Mouse (Mus musculus): Measurements from ENCODE around the gene Plekhg2. TPM values are rescaled to one million over a fixed set of nuclear protein-coding genes. Genes with fewer than 3 reads are reported as not detected.
A peak's percentile ranks its signal among the peaks of the same experiment; 100 is the strongest.

The Plekhg2 gene
- polyA plus RNA-seq, 1 experiment, result 4.3 TPM

- peaks cover 12% of the 10 kb centered on the region for H3K4me1 ChIP-seq (ENCODE audit: control insufficient read depth, insufficient read depth, low read length)
- H3K27ac ChIP-seq (ENCODE audit: insufficient read depth, low read length), result no peak overlapping the region
- H3K27me3 ChIP-seq (ENCODE audit: control insufficient read depth, insufficient read depth, low read length), result no peaks in the 10 kb centered on the region
- 12% methylated on average over 4 of the region's 4 CpGs for WGBS
- peak; percentile 60 to 71 for DNase-seq
- no peak overlapping the region for H3K4me3 ChIP-seq (replicated peaks; ENCODE audit: insufficient read depth, low read depth, low read length)
- TF ChIP-seq POLR2A (IDR thresholded peaks at IDR 0.05; ENCODE audit: borderline replicate concordance, insufficient read depth, low read length), result no peak
- peak; percentile 87 for TF ChIP-seq CTCF (IDR thresholded peaks at IDR 0.05; ENCODE audit: borderline replicate concordance, insufficient read depth, low read depth, low read length)
Measured at GRCm38 (mm10) chr7:28386462-28386861, 14.1 kb upstream of the Plekhg2 start.

- Histone ChIP-seq H3K4me3 (replicated peaks; ENCODE audit: insufficient read depth, low read depth, low read length) (no peak overlapping the region), H3K4me1 (ENCODE audit: control insufficient read depth, insufficient read depth, low read length) (peaks cover 13% of the 10 kb centered on the region), H3K27me3 (ENCODE audit: control insufficient read depth, insufficient read depth, low read length) (no peaks in the 10 kb centered on the region), H3K27ac (ENCODE audit: insufficient read depth, low read length) (no peak overlapping the region)
- 90% methylated on average over 7 of the region's 7 CpGs for WGBS
- DNase-seq, result no peak
- TF ChIP-seq POLR2A (IDR thresholded peaks at IDR 0.05; ENCODE audit: borderline replicate concordance, insufficient read depth, low read length) (no peak), CTCF (IDR thresholded peaks at IDR 0.05; ENCODE audit: borderline replicate concordance, insufficient read depth, low read depth, low read length) (no peak)
Measured at GRCm38 (mm10) chr7:28386007-28386406, 13.6 kb upstream of the Plekhg2 start.

GRCm38 (mm10) chr7:28385196-28385595, 12.8 kb upstream of the Plekhg2 start:
- Histone ChIP-seq H3K27ac (ENCODE audit: insufficient read depth, low read length) (no peak overlapping the region), H3K4me1 (ENCODE audit: control insufficient read depth, insufficient read depth, low read length) (peaks cover 13% of the 10 kb centered on the region), H3K27me3 (ENCODE audit: control insufficient read depth, insufficient read depth, low read length) (no peaks in the 10 kb centered on the region), H3K4me3 (replicated peaks; ENCODE audit: insufficient read depth, low read depth, low read length) (no peak overlapping the region)
- 92% methylated on average over 9 of the region's 9 CpGs for WGBS
- DNase-seq, result no peak
- TF ChIP-seq CTCF (IDR thresholded peaks at IDR 0.05; ENCODE audit: borderline replicate concordance, insufficient read depth, low read depth, low read length) (no peak), POLR2A (IDR thresholded peaks at IDR 0.05; ENCODE audit: borderline replicate concordance, insufficient read depth, low read length) (no peak)

- DNase-seq, result no peak
- no peak overlapping the region for H3K27ac ChIP-seq (ENCODE audit: insufficient read depth, low read length)
- WGBS, result 77% methylated on average over 6 of the region's 6 CpGs
- H3K27me3 ChIP-seq (ENCODE audit: control insufficient read depth, insufficient read depth, low read length), result no peaks in the 10 kb centered on the region
- H3K4me1 ChIP-seq (ENCODE audit: control insufficient read depth, insufficient read depth, low read length), result peaks cover 13% of the 10 kb centered on the region
- TF ChIP-seq CTCF (IDR thresholded peaks at IDR 0.05; ENCODE audit: borderline replicate concordance, insufficient read depth, low read depth, low read length) (no peak), POLR2A (IDR thresholded peaks at IDR 0.05; ENCODE audit: borderline replicate concordance, insufficient read depth, low read length) (no peak)
- H3K4me3 ChIP-seq (replicated peaks; ENCODE audit: insufficient read depth, low read depth, low read length), result no peak overlapping the region
Measured at GRCm38 (mm10) chr7:28384162-28384561, 11.8 kb upstream of the Plekhg2 start.

- 83% methylated on average over 4 of the region's 4 CpGs for WGBS
- no peak for DNase-seq
- Histone ChIP-seq H3K27ac (ENCODE audit: insufficient read depth, low read length) (no peak overlapping the region), H3K4me3 (replicated peaks; ENCODE audit: insufficient read depth, low read depth, low read length) (no peak overlapping the region), H3K4me1 (ENCODE audit: control insufficient read depth, insufficient read depth, low read length) (peaks cover 13% of the 10 kb centered on the region), H3K27me3 (ENCODE audit: control insufficient read depth, insufficient read depth, low read length) (no peaks in the 10 kb centered on the region)
- TF ChIP-seq POLR2A (IDR thresholded peaks at IDR 0.05; ENCODE audit: borderline replicate concordance, insufficient read depth, low read length) (no peak), CTCF (IDR thresholded peaks at IDR 0.05; ENCODE audit: borderline replicate concordance, insufficient read depth, low read depth, low read length) (no peak)
Measured at GRCm38 (mm10) chr7:28383606-28384005, 11.2 kb upstream of the Plekhg2 start.

- DNase-seq, result no peak
- Histone ChIP-seq H3K4me1 (ENCODE audit: control insufficient read depth, insufficient read depth, low read length) (peaks cover 13% of the 10 kb centered on the region), H3K27me3 (ENCODE audit: control insufficient read depth, insufficient read depth, low read length) (no peaks in the 10 kb centered on the region), H3K27ac (ENCODE audit: insufficient read depth, low read length) (peak overlapping the region; percentile 26; the same call in 1 of the 2 replicates), H3K4me3 (replicated peaks; ENCODE audit: insufficient read depth, low read depth, low read length) (no peak overlapping the region)
- 44% methylated on average over 11 of the region's 11 CpGs for WGBS
- TF ChIP-seq POLR2A (IDR thresholded peaks at IDR 0.05; ENCODE audit: borderline replicate concordance, insufficient read depth, low read length), result no peak
- no peak for TF ChIP-seq CTCF (IDR thresholded peaks at IDR 0.05; ENCODE audit: borderline replicate concordance, insufficient read depth, low read depth, low read length)
Measured at GRCm38 (mm10) chr7:28382981-28383396, 10.6 kb upstream of the Plekhg2 start.

- H3K4me3 ChIP-seq (replicated peaks; ENCODE audit: insufficient read depth, low read depth, low read length), result peak overlapping the region; percentile 58
- peak overlapping the region; percentile 26; the same call in 1 of the 2 replicates for H3K27ac ChIP-seq (ENCODE audit: insufficient read depth, low read length)
- H3K27me3 ChIP-seq (ENCODE audit: control insufficient read depth, insufficient read depth, low read length), result no peaks in the 10 kb centered on the region
- peaks cover 13% of the 10 kb centered on the region for H3K4me1 ChIP-seq (ENCODE audit: control insufficient read depth, insufficient read depth, low read length)
- 51% methylated on average over 12 of the region's 12 CpGs for WGBS
- TF ChIP-seq POLR2A (IDR thresholded peaks at IDR 0.05; ENCODE audit: borderline replicate concordance, insufficient read depth, low read length) (no peak), CTCF (IDR thresholded peaks at IDR 0.05; ENCODE audit: borderline replicate concordance, insufficient read depth, low read depth, low read length) (no peak)
- DNase-seq, result no peak
Measured at GRCm38 (mm10) chr7:28382347-28382951, 10.1 kb upstream of the Plekhg2 start.

GRCm38 (mm10) chr7:28381938-28382337, 9.5 kb upstream of the Plekhg2 start:
- peak; percentile 31 to 43 for DNase-seq

More at GRCm38 (mm10) chr7:28381938-28382337, 9.5 kb upstream of the Plekhg2 start:
- TF ChIP-seq POLR2A (IDR thresholded peaks at IDR 0.05; ENCODE audit: borderline replicate concordance, insufficient read depth, low read length) (no peak), CTCF (IDR thresholded peaks at IDR 0.05; ENCODE audit: borderline replicate concordance, insufficient read depth, low read depth, low read length) (no peak)
- 5% methylated on average over 20 of the region's 20 CpGs for WGBS
- peak overlapping the region; percentile 58 for H3K4me3 ChIP-seq (replicated peaks; ENCODE audit: insufficient read depth, low read depth, low read length)
- peak overlapping the region; percentile 88 for H3K27ac ChIP-seq (ENCODE audit: insufficient read depth, low read length)
- H3K4me1 ChIP-seq (ENCODE audit: control insufficient read depth, insufficient read depth, low read length), result peaks cover 13% of the 10 kb centered on the region
- H3K27me3 ChIP-seq (ENCODE audit: control insufficient read depth, insufficient read depth, low read length), result no peaks in the 10 kb centered on the region

Data from cerebellum, adult 2 months (tissue).